Mouse (Mus musculus) lung, postnatal 4 days (tissue): ENCODE data around the gene Gsta1.
"Not testable (repeated sequence)": the region's sequence is repeated elsewhere in the genome, so short reads cannot be mapped to it uniquely, and the experiment has no call there.

Source experiments
- DNase-seq, 2 experiments: peaks; one replicate each; pipeline ENCODE4 v3.0.0; 2021

Gsta1 gene

GRCm38 (mm10) chr9:78230461-78230860, at the start of gene Gsta1:
Gene Gsta1, plus strand, starts transcription at chr9:78230656.
- not testable (repeated sequence) for DNase-seq

- not testable (repeated sequence) for DNase-seq
Measured at GRCm38 (mm10) chr9:78182474-78182873, 48.0 kb upstream of the Gsta1 start, which contains the start of gene Gsta4. Gene Gsta4, plus strand, starts transcription at chr9:78182774.

GRCm38 (mm10) chr9:78185686-78186085, 44.8 kb upstream of the Gsta1 start:
- DNase-seq: no peak

- no peak for DNase-seq
Measured at GRCm38 (mm10) chr9:78188910-78189309, 41.5 kb upstream of the Gsta1 start.

GRCm38 (mm10) chr9:78190651-78191634, 39.5 kb upstream of the Gsta1 start:
- DNase-seq: no peak

- DNase-seq: peak; percentile 67 to 75
Measured at GRCm38 (mm10) chr9:78191736-78192135, 38.7 kb upstream of the Gsta1 start.

GRCm38 (mm10) chr9:78193902-78194597, 36.4 kb upstream of the Gsta1 start:
- peak in 1 of 2 experiments; percentile 69 for DNase-seq

GRCm38 (mm10) chr9:78195034-78195433, 35.4 kb upstream of the Gsta1 start:
- DNase-seq: no peak

- no peak for DNase-seq
Measured at GRCm38 (mm10) chr9:78197801-78198200, 32.7 kb upstream of the Gsta1 start.

- no peak for DNase-seq
Measured at GRCm38 (mm10) chr9:78204194-78204593, 26.3 kb upstream of the Gsta1 start.

- DNase-seq: no peak
Measured at GRCm38 (mm10) chr9:78208956-78209355, 21.5 kb upstream of the Gsta1 start.

- no peak for DNase-seq
Measured at GRCm38 (mm10) chr9:78210079-78210478, 20.4 kb upstream of the Gsta1 start.

GRCm38 (mm10) chr9:78210821-78211220, 19.6 kb upstream of the Gsta1 start:
- DNase-seq: no peak

- no peak for DNase-seq
Measured at GRCm38 (mm10) chr9:78211521-78211920, 18.9 kb upstream of the Gsta1 start.

- peak; percentile 57 to 60 for DNase-seq
Measured at GRCm38 (mm10) chr9:78212341-78213049, 18.0 kb upstream of the Gsta1 start.

GRCm38 (mm10) chr9:78217074-78217473, 13.4 kb upstream of the Gsta1 start:
- DNase-seq: no peak

GRCm38 (mm10) chr9:78222616-78223015, 7.8 kb upstream of the Gsta1 start:
- DNase-seq: no peak

GRCm38 (mm10) chr9:78223221-78223902, 7.1 kb upstream of the Gsta1 start:
- no peak for DNase-seq

GRCm38 (mm10) chr9:78224418-78224817, 6.0 kb upstream of the Gsta1 start:
- no peak for DNase-seq

- no peak for DNase-seq
Measured at GRCm38 (mm10) chr9:78225304-78225703, 5.2 kb upstream of the Gsta1 start.

- DNase-seq: no peak
Measured at GRCm38 (mm10) chr9:78228122-78228521, 2.3 kb upstream of the Gsta1 start.

- DNase-seq: not testable (repeated sequence)
Measured at GRCm38 (mm10) chr9:78229658-78230057, 798 bp upstream of the Gsta1 start.
